Mouse (Mus musculus) lung, postnatal 0 days (tissue): ENCODE data around the gene Amigo1. TPM values are rescaled to one million over a fixed set of nuclear protein-coding genes. Genes with fewer than 3 reads are reported as not detected.
A peak's percentile ranks its signal among the peaks of the same experiment; 100 is the strongest.

Experiments
- ATAC-seq: fragments of 200-750 bp; cut with Nextera tagmentation; 2 replicates; pipeline ENCODE4 v1.8.0; 2017; ENCODE audit warnings: moderate library complexity
- DNase-seq: peaks from one replicate; pipeline ENCODE4 v3.0.0-alpha.2; 2016; ENCODE audit warnings: low spot score
- H3K27ac ChIP-seq: fragments of 300-500 bp; sonication (generic); 2 replicates; pipeline ENCODE4 v1.5.1; 2014; ENCODE audit warnings: antibody characterized with exemption, mild to moderate bottlenecking, low read length, mixed read lengths
- H3K27me3 ChIP-seq: fragments of 300-500 bp; sonication (generic); replicated peaks from 2 replicates; pipeline ENCODE4 v1.6.1; 2014; ENCODE audit warnings: low read length, mixed read lengths; ENCODE audit not compliant: insufficient read depth
- H3K36me3 ChIP-seq: fragments of 300-500 bp; sonication (generic); 2 replicates; pipeline ENCODE4 v1.6.1; 2014; ENCODE audit warnings: low read length, mixed read lengths; ENCODE audit not compliant: insufficient read depth
- H3K4me1 ChIP-seq: fragments of 300-500 bp; sonication (generic); 2 replicates; pipeline ENCODE4 v1.6.1; 2014; ENCODE audit warnings: antibody characterized with exemption, low read depth, low read length, mixed read lengths; ENCODE audit not compliant: insufficient read depth
- H3K4me2 ChIP-seq: fragments of 300-500 bp; sonication (generic); replicated peaks from 2 replicates; pipeline ENCODE4 v1.6.1; 2014; ENCODE audit warnings: low read depth, mild to moderate bottlenecking, low read length, moderate library complexity, mixed read lengths
- H3K4me3 ChIP-seq: fragments of 300-500 bp; sonication (generic); 2 replicates; pipeline ENCODE4 v1.5.1; 2014; ENCODE audit warnings: low read depth, low read length
- H3K9ac ChIP-seq: fragments of 300-500 bp; sonication (generic); replicated peaks from 2 replicates; pipeline ENCODE4 v1.6.1; 2014; ENCODE audit warnings: low read depth, mild to moderate bottlenecking
- H3K9me3 ChIP-seq: fragments of 300-500 bp; sonication (generic); 2 replicates; pipeline ENCODE4 v1.6.1; 2016; ENCODE audit warnings: low read length, mixed read lengths
- CTCF ChIP-seq: IDR thresholded peaks from 2 replicates; pipeline ENCODE4 v1.5.1; 2016; ENCODE audit warnings: antibody characterized with exemption, mild to moderate bottlenecking
- EP300 ChIP-seq: IDR thresholded peaks from 2 replicates; pipeline ENCODE4 v1.6.1; 2016; ENCODE audit warnings: antibody characterized with exemption, mild to moderate bottlenecking, control low read depth
- WGBS: fragments of 180-500 bp; shearing (Covaris S2); extraction: QIAGEN DNeasy Blood & Tissue Kit; methylation state at CpG from one replicate; pipeline ENCODE4 v1.1.7; 2014; 5-methylcytosine and 5-hydroxymethylcytosine counted together
- polyA plus RNA-seq: library from polyadenylated mRNA; unstranded; fragments of >200 nt; fragmentation: Nextera tagmentation; extraction: Ambion mirVana; gene quantifications from 2 replicates; pipeline ENCODE4 v1.2.1, GENCODE M21; 2015

The Amigo1 gene
- polyA plus RNA-seq, 1 experiment from 2014 or later, result 4.6 TPM

DNA sequence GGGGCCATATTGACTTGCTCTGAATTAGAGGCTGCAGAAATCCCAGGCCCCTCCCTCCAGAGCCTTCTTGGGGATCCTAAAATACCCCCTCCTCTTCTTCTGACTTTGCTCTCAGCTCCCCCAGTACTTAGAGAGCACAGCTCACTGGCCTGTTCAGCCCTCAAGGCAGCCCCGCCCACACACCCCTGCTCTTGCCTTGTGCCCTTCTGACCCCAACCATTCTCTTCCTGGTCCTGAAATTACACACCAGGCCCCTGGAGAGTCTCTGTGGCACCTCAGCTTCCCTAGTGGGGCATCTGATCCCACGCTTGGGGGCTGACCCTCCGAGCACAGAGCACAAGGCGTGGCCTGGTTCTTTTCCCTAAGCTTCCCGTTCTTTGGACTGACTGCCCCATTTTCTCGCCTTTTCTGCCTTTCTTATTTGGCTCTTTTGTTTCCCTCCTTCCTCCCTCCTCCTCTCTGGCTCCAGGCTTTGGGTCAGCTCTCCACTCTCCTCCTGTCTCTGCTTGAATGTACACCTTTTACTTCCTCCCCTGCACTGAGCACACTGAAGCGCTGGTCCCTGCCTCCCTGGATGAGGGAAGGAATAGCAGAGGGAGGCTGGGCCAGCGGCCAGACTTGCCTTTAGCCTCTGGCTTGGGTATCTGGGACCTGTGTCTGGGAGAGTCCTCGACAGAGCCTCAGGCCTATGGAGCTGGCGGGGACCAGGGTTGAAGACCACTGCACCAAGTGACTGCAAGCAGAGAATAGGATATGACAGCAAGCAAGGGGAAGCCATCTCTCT, 20.4 kb upstream of the Amigo1 start:
- ATAC-seq, result 0 out of 2 replicates have a peak, but pooled peaks have one; percentile 9
- TF ChIP-seq CTCF, result no peak
- no peak for TF ChIP-seq EP300
- H3K4me3 ChIP-seq, result no peak overlapping the region
- no peaks in the 10 kb centered on the region for H3K4me1 ChIP-seq
- no peaks in the 10 kb centered on the region for H3K36me3 ChIP-seq
- WGBS, result 52% methylated on average over 10 of the region's 10 CpGs
- H3K9ac ChIP-seq, result no peak overlapping the region
- H3K27me3 ChIP-seq, result no peaks in the 10 kb centered on the region
- H3K4me2 ChIP-seq, result no peak overlapping the region
- H3K27ac ChIP-seq, result no peak overlapping the region
- H3K9me3 ChIP-seq, result no peaks in the 10 kb centered on the region
- DNase-seq, result no peak

- Histone ChIP-seq H3K4me3 (no peak overlapping the region), H3K9me3 (no peaks in the 10 kb centered on the region), H3K9ac (no peak overlapping the region), H3K27ac (no peak overlapping the region), H3K36me3 (no peaks in the 10 kb centered on the region), H3K4me1 (no peaks in the 10 kb centered on the region), H3K4me2 (no peak overlapping the region), H3K27me3 (no peaks in the 10 kb centered on the region)
- peak; percentile 78 for ATAC-seq
- WGBS, result 19% methylated on average over 9 of the region's 11 CpGs
- TF ChIP-seq EP300 (no peak), CTCF (peak; percentile 61)
- DNase-seq, result peak; percentile 86
Observed at GRCm38 (mm10) chr3:108166486-108167211, 19.5 kb upstream of the Amigo1 start.

- H3K4me3 ChIP-seq, result no peak overlapping the region
- 47% methylated on average over 14 of the region's 14 CpGs for whole genome bisulfite sequencing
Observed at GRCm38 (mm10) chr3:108167499-108167898, 18.6 kb upstream of the Amigo1 start.

GRCm38 (mm10) chr3:108169199-108169598, 16.9 kb upstream of the Amigo1 start:
- Histone ChIP-seq H3K4me1 (no peaks in the 10 kb centered on the region), H3K4me2 (no peak overlapping the region), H3K9me3 (no peaks in the 10 kb centered on the region), H3K27me3 (no peaks in the 10 kb centered on the region; the same call in 1 of the 2 replicates), H3K9ac (no peak overlapping the region), H3K4me3 (no peak overlapping the region), H3K36me3 (no peaks in the 10 kb centered on the region), H3K27ac (no peak overlapping the region)
- ATAC-seq (no peak), DNase-seq (no peak)
- no peak for TF ChIP-seq EP300
- TF ChIP-seq CTCF, result no peak
- 43% methylated on average over 3 of the region's 3 CpGs for WGBS

More at GRCm38 (mm10) chr3:108167499-108167898, 18.6 kb upstream of the Amigo1 start:
- H3K27me3 ChIP-seq, result no peaks in the 10 kb centered on the region
- DNase-seq, result no peak
- 0 out of 2 replicates have a peak, but pooled peaks have one; percentile 23 for ATAC-seq
- no peak overlapping the region for H3K27ac ChIP-seq
- no peaks in the 10 kb centered on the region for H3K4me1 ChIP-seq
- no peaks in the 10 kb centered on the region for H3K36me3 ChIP-seq
- TF ChIP-seq CTCF, result no peak
- TF ChIP-seq EP300, result no peak
- H3K4me2 ChIP-seq, result no peak overlapping the region
- H3K9ac ChIP-seq, result no peak overlapping the region
- H3K9me3 ChIP-seq, result no peaks in the 10 kb centered on the region

GRCm38 (mm10) chr3:108174672-108175531, 11.2 kb upstream of the Amigo1 start:
- ATAC-seq (peak; percentile 25; the same call in 1 of the 2 replicates), DNase-seq (no peak)
- Histone ChIP-seq H3K4me3 (no peak overlapping the region), H3K9ac (no peak overlapping the region), H3K27me3 (no peaks in the 10 kb centered on the region; the same call in 1 of the 2 replicates), H3K4me1 (no peaks in the 10 kb centered on the region), H3K4me2 (no peak overlapping the region), H3K36me3 (no peaks in the 10 kb centered on the region), H3K27ac (no peak overlapping the region), H3K9me3 (no peaks in the 10 kb centered on the region)
- no peak for TF ChIP-seq CTCF
- no peak for TF ChIP-seq EP300
- 48% methylated on average over 14 of the region's 14 CpGs for WGBS
